Mouse (Mus musculus) spleen, adult 2 months (tissue): Measurements from ENCODE around the gene Mcfd2.

Experiments
- CTCF ChIP-seq: fragments of 200-500 bp; IDR thresholded peaks from 2 replicates; pipeline ENCODE4 v1.5.1; 2011; ENCODE audit warnings: mild to moderate bottlenecking, inconsistent platforms; ENCODE audit not compliant: insufficient read depth, insufficient read length, insufficient replicate concordance; ENCODE audit errors: extremely low read depth
- POLR2A ChIP-seq: fragments of 200-500 bp; IDR thresholded peaks from 2 replicates; pipeline ENCODE4 v1.6.1; 2011; ENCODE audit warnings: low read depth, low read length, inconsistent platforms

DNA sequence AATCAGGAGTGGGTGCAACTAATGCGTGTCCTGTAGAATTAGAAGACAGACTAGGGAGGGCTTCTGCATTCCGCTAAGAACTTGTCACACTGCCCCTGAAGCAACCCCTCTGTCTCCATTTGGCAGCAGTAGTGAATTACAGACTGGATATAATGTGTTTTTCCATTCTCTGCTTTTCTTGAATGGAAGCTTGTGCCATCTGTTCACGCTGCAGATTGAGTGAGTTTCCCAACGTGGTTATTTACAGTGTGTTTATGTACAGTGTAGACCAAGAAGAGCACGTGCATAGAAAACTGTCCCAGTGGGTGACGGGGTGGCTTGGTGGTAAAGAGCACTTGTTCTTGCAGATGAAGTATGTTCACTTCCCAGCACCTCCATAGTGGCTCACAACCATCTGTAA lies 3.7 kb upstream of the Mcfd2 start:
- TF ChIP-seq CTCF: no peak
- no peak for TF ChIP-seq POLR2A
